Mouse (Mus musculus) lung, adult 2 months (tissue): ENCODE measurements around the gene Grpel1. TPM values are rescaled to one million over a fixed set of nuclear protein-coding genes. Genes with fewer than 3 reads are reported as not detected.

Source experiments
- DNase-seq: peaks from one replicate; pipeline ENCODE4 v3.0.0; 2022
- H3K4me1 ChIP-seq: fragments of 200-500 bp; 2 replicates; pipeline ENCODE4 v1.6.1; 2011; ENCODE audit warnings: low read length; ENCODE audit not compliant: control insufficient read depth, insufficient read depth
- H3K4me3 ChIP-seq: fragments of 200-500 bp; replicated peaks from 2 replicates; pipeline ENCODE3; 2011; ENCODE audit warnings: low read depth, mild to moderate bottlenecking, control low read depth, low read length; ENCODE audit errors: extremely low read depth
- CTCF ChIP-seq: fragments of 200-500 bp; IDR thresholded peaks from 2 replicates; pipeline ENCODE4 v1.5.1; 2011; ENCODE audit warnings: mild to moderate bottlenecking, low read length, control low read depth; ENCODE audit not compliant: insufficient read depth
- POLR2A ChIP-seq: fragments of 200-500 bp; IDR thresholded peaks from 2 replicates; pipeline ENCODE4 v1.6.1; 2011; ENCODE audit warnings: low read depth, mild to moderate bottlenecking, control low read depth, low read length, borderline replicate concordance; ENCODE audit errors: extremely low read depth
- WGBS: fragments of 180-500 bp; shearing (Covaris S2); methylation state at CpG from one replicate; pipeline ENCODE4 v1.1.7; 2018; 5-methylcytosine and 5-hydroxymethylcytosine counted together
- polyA plus RNA-seq: library from polyadenylated mRNA; depleted of rRNA; stranded (reverse); fragments of >200 nt; gene quantifications from 2 replicates; pipeline ENCODE4 v1.2.3, GENCODE M21; 2012

Gene Grpel1
- polyA plus RNA-seq, 1 experiment: 9.1 TPM

DNA sequence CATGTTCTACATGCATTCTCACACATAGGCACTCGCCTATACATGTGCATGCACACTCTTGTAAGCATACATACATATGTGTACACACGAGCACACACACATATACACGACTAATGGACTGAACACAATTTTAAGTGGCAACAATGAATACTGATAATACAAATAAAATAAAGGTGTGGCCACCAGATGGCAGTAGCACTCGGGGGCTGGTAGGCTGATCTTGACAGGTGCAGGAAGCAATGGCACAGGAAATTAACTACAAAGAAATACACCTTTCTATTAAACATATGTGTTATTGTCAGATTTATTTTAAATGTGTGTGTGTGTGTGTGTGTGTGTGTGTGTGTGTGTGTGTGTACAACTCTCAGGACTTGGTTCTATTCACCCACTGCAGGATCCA, 5.9 kb upstream of the Grpel1 start:
- TF ChIP-seq POLR2A (no peak), CTCF (peak; percentile 70)
- WGBS: 6% methylated on average over 4 of the region's 4 CpGs
- DNase-seq: no peak
- no peaks in the 10 kb centered on the region for H3K4me1 ChIP-seq
- H3K4me3 ChIP-seq: no peak overlapping the region

- WGBS: 85% methylated on average over 2 of the region's 2 CpGs
- Histone ChIP-seq H3K4me3 (no peak overlapping the region), H3K4me1 (peaks cover 5% of the 10 kb centered on the region; the same call in 1 of the 2 replicates)
- DNase-seq: no peak
- TF ChIP-seq POLR2A (no peak), CTCF (no peak)
Observed at GRCm38 (mm10) chr5:36460712-36461111, 4.1 kb upstream of the Grpel1 start.

- H3K4me1 ChIP-seq: peaks cover 9% of the 10 kb centered on the region; the same call in 1 of the 2 replicates
- 49% methylated on average over 2 of the region's 2 CpGs for WGBS
- no peak overlapping the region for H3K4me3 ChIP-seq
- no peak for DNase-seq
- TF ChIP-seq CTCF: no peak
- TF ChIP-seq POLR2A: no peak
Observed at GRCm38 (mm10) chr5:36461231-36461630, 3.6 kb upstream of the Grpel1 start.

GRCm38 (mm10) chr5:36462810-36463209, 2.0 kb upstream of the Grpel1 start:
- WGBS: 15% methylated on average over 7 of the region's 7 CpGs
- TF ChIP-seq CTCF (peak; percentile 92), POLR2A (no peak)
- Histone ChIP-seq H3K4me3 (no peak overlapping the region), H3K4me1 (peaks cover 9% of the 10 kb centered on the region; the same call in 1 of the 2 replicates)
- DNase-seq: peak; percentile 81

DNA sequence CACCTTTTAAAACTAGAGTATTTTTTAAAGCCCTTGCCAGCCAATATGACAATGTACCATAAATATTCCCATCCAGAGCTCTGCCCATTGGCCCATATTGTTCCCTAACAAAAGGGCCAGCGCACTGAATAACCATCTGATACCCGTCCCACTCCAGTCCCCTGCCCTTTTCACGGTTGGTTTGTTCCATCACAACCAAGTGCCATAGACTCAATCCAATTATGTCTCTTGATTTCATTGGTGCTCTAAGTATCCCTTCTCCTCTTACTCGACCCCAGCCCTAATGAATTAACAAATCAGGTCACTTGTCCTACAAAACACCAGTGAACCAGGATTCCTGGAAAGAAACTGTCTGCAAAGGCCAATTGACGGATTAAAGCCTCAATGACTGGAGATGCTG, 1.4 kb upstream of the Grpel1 start:
- no peak for TF ChIP-seq CTCF
- TF ChIP-seq POLR2A: no peak
- 64% methylated on average over 5 of the region's 5 CpGs for WGBS
- DNase-seq: no peak
- Histone ChIP-seq H3K4me1 (peaks cover 9% of the 10 kb centered on the region; the same call in 1 of the 2 replicates), H3K4me3 (no peak overlapping the region)

DNA sequence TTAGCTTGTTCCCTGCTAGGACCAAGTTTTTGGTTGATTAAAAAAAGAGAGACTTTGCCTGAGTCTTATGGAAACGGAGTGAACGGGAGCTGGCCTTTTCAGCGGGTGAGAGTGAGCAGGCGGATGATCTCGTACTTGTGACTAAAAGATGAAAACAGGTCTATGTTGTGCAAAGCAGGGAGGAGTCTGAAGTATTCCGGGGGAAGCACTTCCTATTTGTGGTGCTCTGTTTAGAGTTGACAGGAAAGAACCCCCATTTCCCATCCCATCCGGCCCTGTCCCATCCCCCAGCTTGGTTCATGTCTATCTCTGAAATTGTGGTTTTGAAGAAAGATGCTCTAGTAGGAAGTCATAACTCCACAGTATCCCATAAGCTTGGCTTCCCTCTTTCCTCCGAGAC, 1.1 kb downstream of the Grpel1 start:
- Histone ChIP-seq H3K4me1 (peaks cover 9% of the 10 kb centered on the region; the same call in 1 of the 2 replicates), H3K4me3 (no peak overlapping the region)
- no peak for DNase-seq
- TF ChIP-seq POLR2A (no peak), CTCF (no peak)
- WGBS: 12% methylated on average over 8 of the region's 8 CpGs

GRCm38 (mm10) chr5:36471206-36471605, 6.4 kb downstream of the Grpel1 start:
- WGBS: 91% methylated on average over 8 of the region's 8 CpGs
- TF ChIP-seq CTCF (no peak), POLR2A (no peak)
- no peak for DNase-seq
- no peaks in the 10 kb centered on the region for H3K4me1 ChIP-seq
- H3K4me3 ChIP-seq: no peak overlapping the region

DNA sequence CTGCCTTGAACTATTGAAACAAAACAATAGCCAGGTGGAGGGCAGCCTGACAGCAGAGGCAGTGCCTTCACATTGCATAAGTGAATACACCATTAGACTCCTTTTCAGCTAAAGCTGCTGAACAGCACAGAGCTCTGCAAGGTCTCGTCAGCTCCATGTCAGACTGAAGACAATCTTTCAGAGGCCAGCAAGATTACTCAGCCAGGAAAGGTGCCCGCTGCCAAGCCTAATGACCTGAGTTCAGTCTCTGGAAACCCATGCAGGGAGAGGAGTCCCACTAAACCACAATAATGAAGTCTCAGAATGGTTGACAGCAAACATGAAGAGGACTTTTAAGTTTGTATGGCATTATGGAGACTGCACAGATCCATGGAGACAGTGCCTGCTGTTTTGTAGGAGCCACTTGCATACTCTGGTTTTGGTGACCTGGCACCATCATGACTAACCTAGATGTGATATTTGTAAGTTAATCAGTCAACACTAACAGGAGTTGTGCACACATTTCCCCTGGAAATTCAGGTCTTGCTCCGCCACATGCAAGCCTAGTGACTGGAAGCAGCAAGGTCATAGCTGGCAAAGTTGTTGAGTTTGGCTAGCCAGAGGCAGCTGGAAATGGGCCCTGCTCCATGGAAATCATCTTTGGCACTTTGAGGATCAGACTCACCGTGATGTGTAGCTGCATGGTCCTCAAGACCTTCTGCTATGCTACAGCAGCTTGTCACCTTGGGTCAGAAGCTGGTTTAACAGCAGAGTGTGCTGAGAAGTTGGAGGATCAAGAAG, 8.3 kb downstream of the Grpel1 start:
- Histone ChIP-seq H3K4me1 (no peaks in the 10 kb centered on the region), H3K4me3 (no peak overlapping the region)
- 85% methylated on average over 4 of the region's 4 CpGs for WGBS

GRCm38 (mm10) chr5:36474283-36474682, 9.5 kb downstream of the Grpel1 start:
- peak; percentile 59 for DNase-seq
- TF ChIP-seq CTCF (peak; percentile 82), POLR2A (no peak)
- Histone ChIP-seq H3K4me1 (peaks cover 11% of the 10 kb centered on the region), H3K4me3 (no peak overlapping the region)
- 88% methylated on average over 5 of the region's 5 CpGs for WGBS

More for the DNA sequence above, 8.3 kb downstream of the Grpel1 start:
- DNase-seq: no peak
- TF ChIP-seq CTCF: no peak
- TF ChIP-seq POLR2A: no peak

- no peak for TF ChIP-seq CTCF
- no peak for TF ChIP-seq POLR2A
- 63% methylated on average over 3 of the region's 3 CpGs for WGBS
- no peak overlapping the region for H3K4me3 ChIP-seq
Observed at GRCm38 (mm10) chr5:36477486-36477885, 12.7 kb downstream of the Grpel1 start.

More at GRCm38 (mm10) chr5:36477486-36477885, 12.7 kb downstream of the Grpel1 start:
- peaks cover 36% of the 10 kb centered on the region for H3K4me1 ChIP-seq
- DNase-seq: no peak
